Mouse (Mus musculus) forebrain, embryonic 11.5 days (tissue): ENCODE data around the gene Gm28305. TPM values are rescaled to one million over a fixed set of nuclear protein-coding genes. Genes with fewer than 3 reads are reported as not detected.

ENCODE experiments used
- ATAC-seq: fragments of 200-750 bp; cut with Nextera tagmentation; replicated peaks from 2 replicates; pipeline ENCODE4 v1.8.0; 2017; ENCODE audit warnings: moderate TSS enrichment; ENCODE audit not compliant: low FRiP score
- DNase-seq: peaks from one replicate; pipeline ENCODE4 v3.0.0-alpha.2; 2017; ENCODE audit warnings: low spot score
- H3K27ac ChIP-seq: fragments of 300-500 bp; sonication (generic); 2 replicates; pipeline ENCODE4 v1.5.1; 2014; ENCODE audit warnings: low read depth, low read length
- H3K27me3 ChIP-seq: fragments of 300-500 bp; sonication (generic); 2 replicates; pipeline ENCODE4 v1.6.1; 2014; ENCODE audit warnings: mild to moderate bottlenecking, low read length, mixed read lengths; ENCODE audit not compliant: control insufficient read depth, insufficient read depth
- H3K36me3 ChIP-seq: fragments of 300-500 bp; sonication (generic); 2 replicates; pipeline ENCODE4 v1.6.1; 2014; ENCODE audit warnings: mild to moderate bottlenecking, low read length, moderate library complexity, mixed read lengths; ENCODE audit not compliant: control insufficient read depth, insufficient read depth
- H3K4me1 ChIP-seq: fragments of 300-500 bp; sonication (generic); replicated peaks from 2 replicates; pipeline ENCODE4 v1.6.1; 2014; ENCODE audit warnings: low read length, mixed read lengths; ENCODE audit not compliant: control insufficient read depth, insufficient read depth
- H3K4me2 ChIP-seq: fragments of 300-500 bp; sonication (generic); 2 replicates; pipeline ENCODE4 v1.6.1; 2014; ENCODE audit warnings: low read depth, mild to moderate bottlenecking, low read length, moderate library complexity, mixed read lengths; ENCODE audit not compliant: severe bottlenecking
- H3K4me3 ChIP-seq: fragments of 300-500 bp; sonication (generic); 2 replicates; pipeline ENCODE4 v1.5.1; 2014; ENCODE audit warnings: low read depth, low read length
- H3K9ac ChIP-seq: fragments of 300-500 bp; sonication (generic); 2 replicates; pipeline ENCODE4 v1.6.1; 2014; ENCODE audit warnings: low read length
- H3K9me3 ChIP-seq: fragments of 300-500 bp; sonication (generic); 2 replicates; pipeline ENCODE4 v1.6.1; 2016; ENCODE audit warnings: low read length, mixed read lengths; ENCODE audit not compliant: control insufficient read depth
- WGBS: fragments of 180-500 bp; shearing (Covaris S2); extraction: QIAGEN DNeasy Blood & Tissue Kit; methylation state at CpG from one replicate; pipeline ENCODE4 v1.1.7; 2014; 5-methylcytosine and 5-hydroxymethylcytosine counted together
- polyA plus RNA-seq: library from polyadenylated mRNA; unstranded; fragments of >200 nt; fragmentation: Nextera tagmentation; extraction: Ambion mirVana; gene quantifications from 2 replicates; pipeline ENCODE4 v1.2.1, GENCODE M21; 2014

Gm28305 gene
- polyA plus RNA-seq, 1 experiment from 2014 or later = not detected

DNA sequence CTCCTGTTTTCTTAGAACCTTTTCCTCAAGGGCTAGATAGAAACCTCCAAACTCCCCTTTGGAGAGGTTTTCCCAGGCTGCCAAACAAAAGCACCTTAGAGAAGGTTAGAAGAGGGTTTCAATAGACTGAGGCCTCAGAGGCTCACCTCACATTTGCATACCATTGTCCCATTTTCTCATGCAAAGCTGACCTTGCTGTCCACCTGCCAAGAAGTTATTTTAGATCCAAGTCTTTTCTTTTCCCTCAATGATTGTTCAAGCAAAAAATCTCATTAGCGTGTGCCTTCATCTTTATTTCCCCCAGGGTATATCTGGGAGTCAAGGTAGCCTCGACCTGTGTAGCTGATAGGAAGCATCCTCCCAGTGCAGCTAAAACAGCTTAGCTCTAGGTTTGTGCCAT is 62.4 kb downstream of the Gm28305 start:
- Histone ChIP-seq H3K36me3 (no peaks in the 10 kb centered on the region), H3K4me3 (no peak overlapping the region), H3K27me3 (no peaks in the 10 kb centered on the region), H3K27ac (no peak overlapping the region), H3K9me3 (no peaks in the 10 kb centered on the region), H3K9ac (no peak overlapping the region), H3K4me2 (no peak overlapping the region), H3K4me1 (no peaks in the 10 kb centered on the region; the same call in 1 of the 2 replicates)
- 18% methylated on average over 2 of the region's 2 CpGs for WGBS
- no peak for DNase-seq
- ATAC-seq = no peak

GRCm38 (mm10) chr9:104104986-104105385 is 64.5 kb downstream of the Gm28305 start:
- H3K36me3 ChIP-seq = no peaks in the 10 kb centered on the region
- no peak overlapping the region for H3K27ac ChIP-seq
- H3K27me3 ChIP-seq = no peaks in the 10 kb centered on the region
- ATAC-seq = no peak
- H3K9ac ChIP-seq = no peak overlapping the region
- H3K4me3 ChIP-seq = no peak overlapping the region
- no peaks in the 10 kb centered on the region; the same call in 1 of the 2 replicates for H3K4me1 ChIP-seq
- no peaks in the 10 kb centered on the region for H3K9me3 ChIP-seq
- DNase-seq = no peak
- no peak overlapping the region for H3K4me2 ChIP-seq
- WGBS = 90% methylated on average over 2 of the region's 2 CpGs

DNA sequence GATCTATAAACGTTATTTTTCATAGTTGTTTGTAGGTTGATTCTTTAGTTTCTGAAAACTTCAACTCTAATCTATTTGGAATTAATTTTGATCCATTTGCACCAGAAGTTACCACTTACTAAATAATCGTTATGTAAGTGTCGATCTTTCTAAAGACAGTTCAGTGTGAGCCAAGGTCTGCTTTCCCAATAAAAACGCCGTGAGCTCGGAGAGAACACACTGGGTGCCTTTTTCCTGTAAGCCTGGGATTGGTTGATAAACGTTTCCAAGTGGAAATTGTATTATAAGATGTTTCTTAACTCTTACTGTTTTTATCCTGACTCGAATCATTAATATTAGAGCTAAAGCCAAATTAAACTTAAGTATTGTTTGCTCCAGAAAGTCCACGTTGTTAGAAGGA is 66.5 kb downstream of the Gm28305 start:
- H3K4me1 ChIP-seq = no peaks in the 10 kb centered on the region; the same call in 1 of the 2 replicates
- no peak for ATAC-seq
- H3K4me2 ChIP-seq = no peak overlapping the region
- H3K9ac ChIP-seq = no peak overlapping the region
- WGBS = 86% methylated on average over 9 of the region's 9 CpGs
- no peaks in the 10 kb centered on the region for H3K27me3 ChIP-seq
- no peak for DNase-seq
- no peaks in the 10 kb centered on the region for H3K36me3 ChIP-seq
- no peak overlapping the region for H3K4me3 ChIP-seq
- H3K9me3 ChIP-seq = no peaks in the 10 kb centered on the region
- no peak overlapping the region for H3K27ac ChIP-seq

GRCm38 (mm10) chr9:104107482-104107881 is 67.0 kb downstream of the Gm28305 start:
- Histone ChIP-seq H3K9me3 (no peaks in the 10 kb centered on the region), H3K4me2 (no peak overlapping the region), H3K4me3 (no peak overlapping the region), H3K27ac (no peak overlapping the region), H3K9ac (no peak overlapping the region), H3K4me1 (no peaks in the 10 kb centered on the region; the same call in 1 of the 2 replicates), H3K27me3 (no peaks in the 10 kb centered on the region), H3K36me3 (no peaks in the 10 kb centered on the region)
- ATAC-seq (no peak), DNase-seq (no peak)
- 90% methylated on average over 6 of the region's 6 CpGs for WGBS

DNA sequence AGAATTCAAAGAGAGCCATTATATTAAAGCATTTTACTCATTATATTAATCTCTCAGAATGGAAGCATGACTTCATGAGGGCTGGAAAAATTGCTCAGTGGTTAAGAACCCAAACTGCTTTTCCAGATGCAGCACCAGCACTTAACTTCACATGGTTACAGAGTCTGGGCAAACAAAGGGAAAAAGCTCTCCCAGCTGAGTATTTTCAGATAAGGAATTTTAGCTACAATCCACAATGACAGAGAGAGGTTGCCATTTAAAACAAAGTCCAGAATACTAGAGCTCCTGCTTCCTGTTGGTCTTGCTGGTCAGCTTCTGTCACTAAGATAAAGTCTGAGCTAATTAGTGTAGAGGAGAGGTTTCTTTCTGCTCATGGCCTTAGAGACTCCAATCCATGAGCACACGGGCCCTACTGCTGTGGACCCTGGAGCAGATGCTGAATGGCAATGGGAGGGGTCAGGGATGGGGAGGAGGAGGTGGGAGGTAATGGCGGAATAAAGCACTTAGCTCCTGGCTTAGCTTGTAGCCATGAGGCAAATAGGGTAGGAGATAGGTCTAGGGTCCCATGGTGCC is 68.2 kb downstream of the Gm28305 start:
- no peaks in the 10 kb centered on the region for H3K9me3 ChIP-seq
- WGBS = 72% methylated on average over 2 of the region's 2 CpGs
- H3K27me3 ChIP-seq = no peaks in the 10 kb centered on the region
- no peaks in the 10 kb centered on the region for H3K36me3 ChIP-seq
- ATAC-seq (no peak), DNase-seq (no peak)
- no peak overlapping the region for H3K27ac ChIP-seq
- H3K9ac ChIP-seq = no peak overlapping the region
- H3K4me3 ChIP-seq = no peak overlapping the region
- H3K4me2 ChIP-seq = no peak overlapping the region
- H3K4me1 ChIP-seq = no peaks in the 10 kb centered on the region

GRCm38 (mm10) chr9:104109151-104109550 is 68.7 kb downstream of the Gm28305 start:
- no peaks in the 10 kb centered on the region for H3K9me3 ChIP-seq
- H3K4me1 ChIP-seq = no peaks in the 10 kb centered on the region
- no peak overlapping the region for H3K4me3 ChIP-seq
- no peak overlapping the region for H3K9ac ChIP-seq
- ATAC-seq = no peak
- no peak overlapping the region for H3K27ac ChIP-seq
- 92% methylated on average over 5 of the region's 5 CpGs for WGBS
- DNase-seq = no peak
- H3K4me2 ChIP-seq = no peak overlapping the region
- no peaks in the 10 kb centered on the region for H3K27me3 ChIP-seq
- H3K36me3 ChIP-seq = no peaks in the 10 kb centered on the region

GRCm38 (mm10) chr9:104123101-104123500 is 82.6 kb downstream of the Gm28305 start:
- Histone ChIP-seq H3K4me3 (no peak overlapping the region), H3K4me1 (peaks cover 5% of the 10 kb centered on the region; the same call in 1 of the 2 replicates), H3K36me3 (no peaks in the 10 kb centered on the region), H3K9me3 (no peaks in the 10 kb centered on the region), H3K9ac (no peak overlapping the region), H3K27me3 (no peaks in the 10 kb centered on the region), H3K27ac (no peak overlapping the region), H3K4me2 (no peak overlapping the region)
- DNase-seq = no peak
- 80% methylated on average over 5 of the region's 5 CpGs for WGBS
- ATAC-seq = no peak

- DNase-seq (no peak), ATAC-seq (no peak)
- WGBS = 63% methylated on average over 5 of the region's 5 CpGs
- H3K27me3 ChIP-seq = no peaks in the 10 kb centered on the region
- H3K27ac ChIP-seq = no peak overlapping the region
- peaks cover 5% of the 10 kb centered on the region; the same call in 1 of the 2 replicates for H3K4me1 ChIP-seq
- no peak overlapping the region for H3K4me3 ChIP-seq
- no peaks in the 10 kb centered on the region for H3K9me3 ChIP-seq
- H3K4me2 ChIP-seq = no peak overlapping the region
- no peak overlapping the region for H3K9ac ChIP-seq
- no peaks in the 10 kb centered on the region for H3K36me3 ChIP-seq
Measured at GRCm38 (mm10) chr9:104123622-104124021, 83.2 kb downstream of the Gm28305 start.
